Mouse (Mus musculus): Measurements from ENCODE around the gene Ids. TPM values are rescaled to one million over a fixed set of nuclear protein-coding genes. Genes with fewer than 3 reads are reported as not detected.
"Not testable (repeated sequence)": the region's sequence is repeated elsewhere in the genome, so short reads cannot be mapped to it uniquely, and the experiment has no call there.

Ids gene
- polyA plus RNA-seq (2014; fragmentation: Nextera tagmentation; extraction: Ambion mirVana) = 2.6 and 2.9 TPM in 2 replicates

DNA sequence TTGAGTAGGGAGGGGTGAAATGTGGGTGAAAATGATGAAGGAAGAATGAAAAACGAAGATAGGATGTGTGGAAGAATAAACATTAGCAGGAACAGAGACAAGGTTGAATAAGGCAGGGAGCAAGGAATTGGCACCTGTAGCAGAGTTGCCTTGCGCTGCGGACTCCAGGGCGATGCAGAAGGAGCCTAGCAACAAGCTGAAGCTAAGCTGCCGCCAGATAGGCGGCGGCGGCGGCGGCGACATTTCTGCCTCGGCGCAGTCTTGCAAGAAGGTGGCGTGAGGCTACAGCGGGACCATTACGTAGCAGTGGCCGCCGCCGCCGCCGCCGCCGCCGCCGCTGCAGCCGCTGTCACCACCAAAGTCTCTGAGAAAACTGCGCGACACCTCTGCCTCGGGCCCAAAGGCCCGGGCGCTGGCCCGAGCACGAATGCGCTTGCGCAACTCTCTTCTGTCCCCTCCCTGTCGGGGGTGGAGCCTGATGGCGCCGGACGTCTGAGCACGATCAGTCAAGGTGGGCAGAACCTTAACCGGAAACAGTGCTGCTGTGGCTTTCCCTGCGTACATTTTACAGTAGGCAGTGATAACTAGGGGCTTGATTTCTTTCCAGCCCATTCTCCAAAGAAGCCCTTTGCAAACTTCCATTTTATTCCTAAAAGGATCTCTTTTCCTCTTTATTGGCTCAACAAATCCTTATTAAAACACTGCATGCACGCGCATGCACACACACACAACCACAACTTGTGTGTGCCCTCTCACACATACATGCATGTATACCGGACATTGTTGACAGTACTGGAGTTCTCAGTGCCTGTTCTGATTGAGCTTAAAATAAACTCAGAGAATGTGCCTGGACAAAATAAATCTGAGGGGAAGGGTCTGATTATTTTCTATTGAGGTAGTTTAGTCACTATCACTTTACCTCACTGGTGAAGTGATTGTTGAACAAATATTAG is at the start of gene Ids:
Gene Ids (minus strand): TSS at position 424 of the 953 bp plus-strand sequence.
- peak within 1 kb of the TSS; percentile 48 for H3K4me3 ChIP-seq (ENCODE audit: low read depth, low read length)
- no peaks in the 10 kb centered on the region for H3K4me1 ChIP-seq (ENCODE audit: control insufficient read depth, insufficient read depth, low read length)
- DNase-seq (ENCODE audit: low spot score) (peak; percentile 83), ATAC-seq (ENCODE audit: insufficient number of reproducible peaks, low FRiP score, low TSS enrichment, low read depth) (peak; percentile 90)
- no peaks in the 10 kb centered on the region for H3K27me3 ChIP-seq (ENCODE audit: control insufficient read depth, insufficient read depth, low read length)
- H3K9ac ChIP-seq (ENCODE audit: low read length) = peak within 1 kb of the TSS; percentile 49
- H3K9me3 ChIP-seq (ENCODE audit: control insufficient read depth, low read length) = no peaks in the 10 kb centered on the region
- H3K4me2 ChIP-seq (ENCODE audit: low read depth, severe bottlenecking) = peak within 1 kb of the TSS; percentile 39
- H3K36me3 ChIP-seq (ENCODE audit: control insufficient read depth, insufficient read depth, low read length) = no peaks in the 10 kb centered on the region
- H3K27ac ChIP-seq (replicated peaks; ENCODE audit: low read depth, low read length) = no peak within 1 kb of the TSS
- 17% methylated on average over 42 of the region's 45 CpGs for WGBS

DNA sequence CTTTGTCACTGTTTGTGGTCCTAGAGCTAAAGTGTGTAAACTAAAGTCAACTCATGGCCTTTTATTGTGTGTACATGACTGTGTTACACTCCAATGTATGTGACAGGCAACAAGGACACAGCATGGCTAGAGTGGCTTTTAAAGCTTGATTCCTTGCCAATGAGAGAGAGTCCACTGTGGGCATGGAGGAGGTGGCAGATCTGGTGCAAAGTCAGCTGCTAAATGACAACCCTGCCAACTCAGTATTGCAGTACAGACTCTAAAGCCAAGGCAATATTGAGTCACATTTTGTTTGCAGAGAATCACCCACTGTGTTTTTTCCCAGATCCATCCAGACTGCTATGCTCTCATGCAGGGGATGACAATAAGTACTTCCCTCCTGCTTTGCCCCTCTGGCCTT is 27.8 kb upstream of the Ids start:
- H3K9me3 ChIP-seq (ENCODE audit: control insufficient read depth, low read length); H3K9ac ChIP-seq (ENCODE audit: low read length); H3K4me2 ChIP-seq (ENCODE audit: low read depth, severe bottlenecking); H3K36me3 ChIP-seq (ENCODE audit: control insufficient read depth, insufficient read depth, low read length); H3K27me3 ChIP-seq (ENCODE audit: control insufficient read depth, insufficient read depth, low read length); H3K4me1 ChIP-seq (ENCODE audit: control insufficient read depth, insufficient read depth, low read length); H3K27ac ChIP-seq (replicated peaks; ENCODE audit: low read depth, low read length); ATAC-seq (ENCODE audit: insufficient number of reproducible peaks, low FRiP score, low TSS enrichment, low read depth); DNase-seq (ENCODE audit: low spot score); H3K4me3 ChIP-seq (ENCODE audit: low read depth, low read length): not testable (repeated sequence)

DNA sequence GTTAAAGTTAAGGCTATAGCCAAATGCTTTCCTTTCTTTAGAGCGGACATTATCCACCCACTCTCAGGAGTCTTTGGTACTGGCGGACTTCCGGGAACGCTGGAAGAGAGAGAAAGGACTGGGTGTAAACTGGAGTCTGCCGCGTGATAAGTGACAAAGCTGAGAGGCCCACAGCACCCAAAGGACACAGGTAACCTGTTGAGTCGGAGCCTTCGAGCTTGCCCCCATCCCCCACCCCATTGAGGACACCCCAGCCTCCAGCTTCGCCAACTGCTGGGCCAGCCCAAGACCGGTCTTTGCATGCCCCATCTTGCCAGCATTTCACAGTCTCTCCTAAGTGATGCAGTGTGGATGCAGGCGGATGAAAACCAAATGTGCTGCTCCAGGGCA is 21.1 kb upstream of the Ids start:
- WGBS = 17% methylated on average over 11 of the region's 11 CpGs

GRCm38 (mm10) chrX:70385276-70385961 is 20.5 kb upstream of the Ids start, which contains the start of gene 1110012L19Rik:
Gene 1110012L19Rik (plus strand): TSS chrX:70385877.
- H3K27ac ChIP-seq (replicated peaks; ENCODE audit: low read depth, low read length) = no peak within 1 kb of the TSS; the same call in 1 of the 2 replicates
- peak within 1 kb of the TSS; percentile 45 for H3K4me2 ChIP-seq (ENCODE audit: low read depth, severe bottlenecking)
- no peaks in the 10 kb centered on the region for H3K9me3 ChIP-seq (ENCODE audit: control insufficient read depth, low read length)
- no peaks in the 10 kb centered on the region for H3K4me1 ChIP-seq (ENCODE audit: control insufficient read depth, insufficient read depth, low read length)
- WGBS = 21% methylated on average over 22 of the region's 22 CpGs
- H3K36me3 ChIP-seq (ENCODE audit: control insufficient read depth, insufficient read depth, low read length) = no peaks in the 10 kb centered on the region
- peak within 1 kb of the TSS; percentile 48 for H3K4me3 ChIP-seq (ENCODE audit: low read depth, low read length)
- H3K27me3 ChIP-seq (ENCODE audit: control insufficient read depth, insufficient read depth, low read length) = no peaks in the 10 kb centered on the region
- H3K9ac ChIP-seq (ENCODE audit: low read length) = peak within 1 kb of the TSS; percentile 60
- peak; percentile 66 for DNase-seq (ENCODE audit: low spot score)
- ATAC-seq (ENCODE audit: insufficient number of reproducible peaks, low FRiP score, low TSS enrichment, low read depth) = peak; percentile 92

More for the DNA sequence above, 21.1 kb upstream of the Ids start:
- no peak overlapping the region; the same call in 1 of the 2 replicates for H3K27ac ChIP-seq (replicated peaks; ENCODE audit: low read depth, low read length)
- DNase-seq (ENCODE audit: low spot score) = no peak
- H3K4me2 ChIP-seq (ENCODE audit: low read depth, severe bottlenecking) = peak overlapping the region; percentile 45
- H3K4me1 ChIP-seq (ENCODE audit: control insufficient read depth, insufficient read depth, low read length) = no peaks in the 10 kb centered on the region
- H3K9me3 ChIP-seq (ENCODE audit: control insufficient read depth, low read length) = no peaks in the 10 kb centered on the region
- peak; percentile 77 for ATAC-seq (ENCODE audit: insufficient number of reproducible peaks, low FRiP score, low TSS enrichment, low read depth)
- H3K36me3 ChIP-seq (ENCODE audit: control insufficient read depth, insufficient read depth, low read length) = no peaks in the 10 kb centered on the region
- peak overlapping the region; percentile 48 for H3K4me3 ChIP-seq (ENCODE audit: low read depth, low read length)
- no peaks in the 10 kb centered on the region for H3K27me3 ChIP-seq (ENCODE audit: control insufficient read depth, insufficient read depth, low read length)
- peak overlapping the region; percentile 60 for H3K9ac ChIP-seq (ENCODE audit: low read length)

DNA sequence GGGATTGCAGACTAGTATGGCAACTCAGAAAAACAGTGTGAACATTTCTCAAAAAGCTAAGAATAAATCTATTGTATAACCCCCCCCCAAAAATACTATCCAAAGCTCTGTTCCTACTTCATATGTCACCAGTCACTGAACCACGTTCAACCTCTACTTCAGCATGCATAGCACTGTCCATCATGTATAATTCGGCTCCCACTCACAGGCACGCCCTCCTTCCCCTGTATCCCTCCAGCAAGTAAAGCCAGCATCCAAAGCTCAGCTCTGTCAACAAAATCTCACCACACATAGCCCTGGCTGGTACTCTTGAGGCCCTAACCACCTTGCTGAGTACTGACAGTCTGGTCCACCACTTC is 20.0 kb upstream of the Ids start:
- Histone ChIP-seq H3K4me1 (ENCODE audit: control insufficient read depth, insufficient read depth, low read length) (no peaks in the 10 kb centered on the region), H3K9ac (ENCODE audit: low read length) (no peak overlapping the region), H3K4me2 (ENCODE audit: low read depth, severe bottlenecking) (peak overlapping the region; percentile 36), H3K4me3 (ENCODE audit: low read depth, low read length) (peak overlapping the region; percentile 48), H3K36me3 (ENCODE audit: control insufficient read depth, insufficient read depth, low read length) (no peaks in the 10 kb centered on the region), H3K9me3 (ENCODE audit: control insufficient read depth, low read length) (no peaks in the 10 kb centered on the region), H3K27ac (replicated peaks; ENCODE audit: low read depth, low read length) (no peak overlapping the region), H3K27me3 (ENCODE audit: control insufficient read depth, insufficient read depth, low read length) (no peaks in the 10 kb centered on the region)
- WGBS = 70% methylated on average over 3 of the region's 3 CpGs
- no peak for DNase-seq (ENCODE audit: low spot score)
- ATAC-seq (ENCODE audit: insufficient number of reproducible peaks, low FRiP score, low TSS enrichment, low read depth) = no peak; the same call in 1 of the 2 replicates

- H3K4me3 ChIP-seq (ENCODE audit: low read depth, low read length); H3K4me1 ChIP-seq (ENCODE audit: control insufficient read depth, insufficient read depth, low read length); H3K9ac ChIP-seq (ENCODE audit: low read length); H3K9me3 ChIP-seq (ENCODE audit: control insufficient read depth, low read length); H3K4me2 ChIP-seq (ENCODE audit: low read depth, severe bottlenecking); H3K36me3 ChIP-seq (ENCODE audit: control insufficient read depth, insufficient read depth, low read length); ATAC-seq (ENCODE audit: insufficient number of reproducible peaks, low FRiP score, low TSS enrichment, low read depth); H3K27ac ChIP-seq (replicated peaks; ENCODE audit: low read depth, low read length); DNase-seq (ENCODE audit: low spot score); H3K27me3 ChIP-seq (ENCODE audit: control insufficient read depth, insufficient read depth, low read length): not testable (repeated sequence)
- 66% methylated on average over 5 of the region's 6 CpGs for WGBS
Measured at GRCm38 (mm10) chrX:70374469-70375110, 9.7 kb upstream of the Ids start.

DNA sequence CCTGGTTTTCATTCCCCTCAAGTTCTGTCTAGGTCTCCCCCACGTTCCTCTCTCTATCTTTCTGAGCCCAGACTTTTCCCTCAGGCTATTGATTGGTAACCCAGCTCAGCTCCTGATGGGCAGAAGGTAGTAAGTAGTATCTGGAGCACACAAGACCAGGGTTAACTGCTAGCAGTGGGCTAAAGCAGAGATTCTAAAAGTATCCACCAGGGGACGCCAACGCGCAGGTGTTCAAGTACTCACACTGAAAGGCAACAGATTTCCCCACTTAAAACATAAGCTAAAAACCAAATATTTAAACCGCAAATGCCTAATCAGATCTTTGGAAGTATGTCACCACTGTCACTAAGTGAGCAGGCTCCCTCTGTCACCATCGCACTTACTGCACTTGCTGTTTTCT is 4.9 kb upstream of the Ids start:
- not testable (repeated sequence) for H3K27ac ChIP-seq (replicated peaks; ENCODE audit: low read depth, low read length); H3K4me1 ChIP-seq (ENCODE audit: control insufficient read depth, insufficient read depth, low read length); H3K36me3 ChIP-seq (ENCODE audit: control insufficient read depth, insufficient read depth, low read length); H3K27me3 ChIP-seq (ENCODE audit: control insufficient read depth, insufficient read depth, low read length); H3K9me3 ChIP-seq (ENCODE audit: control insufficient read depth, low read length); DNase-seq (ENCODE audit: low spot score); ATAC-seq (ENCODE audit: insufficient number of reproducible peaks, low FRiP score, low TSS enrichment, low read depth); H3K4me2 ChIP-seq (ENCODE audit: low read depth, severe bottlenecking); H3K4me3 ChIP-seq (ENCODE audit: low read depth, low read length); H3K9ac ChIP-seq (ENCODE audit: low read length)
- 25% methylated on average over 1 of the region's 6 CpGs for WGBS

DNA sequence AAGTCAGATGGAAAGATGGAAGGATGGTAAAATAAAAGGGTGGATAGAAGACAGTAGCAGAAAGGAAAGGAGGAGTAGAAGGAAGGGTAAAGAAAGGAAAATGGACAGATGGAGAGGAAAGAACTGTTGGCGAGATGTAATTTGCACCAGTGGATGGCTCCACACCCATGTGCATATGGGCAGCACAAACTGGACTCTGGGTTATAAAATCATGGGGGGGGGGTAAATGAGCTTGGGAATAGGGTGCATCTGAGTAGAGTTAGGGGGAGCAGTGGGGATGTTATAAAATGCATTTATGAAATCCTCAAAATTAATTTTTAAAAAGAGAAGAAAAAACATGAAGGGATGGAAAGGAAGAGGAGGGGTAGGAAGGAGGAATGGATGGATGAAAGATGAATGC is 682 bp downstream of the Ids start:
- Histone ChIP-seq H3K36me3 (ENCODE audit: control insufficient read depth, insufficient read depth, low read length) (no peaks in the 10 kb centered on the region), H3K4me1 (ENCODE audit: control insufficient read depth, insufficient read depth, low read length) (no peaks in the 10 kb centered on the region), H3K9ac (ENCODE audit: low read length) (no peak overlapping the region), H3K27ac (replicated peaks; ENCODE audit: low read depth, low read length) (no peak overlapping the region), H3K4me3 (ENCODE audit: low read depth, low read length) (peak overlapping the region; percentile 48), H3K4me2 (ENCODE audit: low read depth, severe bottlenecking) (peak overlapping the region; percentile 39), H3K27me3 (ENCODE audit: control insufficient read depth, insufficient read depth, low read length) (no peaks in the 10 kb centered on the region), H3K9me3 (ENCODE audit: control insufficient read depth, low read length) (no peaks in the 10 kb centered on the region)
- ATAC-seq (ENCODE audit: insufficient number of reproducible peaks, low FRiP score, low TSS enrichment, low read depth) (no peak), DNase-seq (ENCODE audit: low spot score) (no peak)
- 85% methylated on average over 1 of the region's 1 CpGs for WGBS
